Mouse (Mus musculus) forebrain, embryonic 14.5 days (tissue): ENCODE measurements around the gene Mgrn1. TPM values are rescaled to one million over a fixed set of nuclear protein-coding genes. Genes with fewer than 3 reads are reported as not detected.
A peak's percentile ranks its signal among the peaks of the same experiment; 100 is the strongest.

ENCODE experiments used
- ATAC-seq: fragments of 200-750 bp; cut with Nextera tagmentation; 2 replicates; pipeline ENCODE4 v1.8.0; 2017; ENCODE audit warnings: mild to moderate bottlenecking, moderate library complexity
- DNase-seq: peaks from one replicate; pipeline ENCODE4 v3.0.0-alpha.2; 2015; ENCODE audit warnings: low spot score
- H3K27ac ChIP-seq: fragments of 300-500 bp; sonication (generic); 2 replicates; pipeline ENCODE4 v1.5.1; 2014; ENCODE audit warnings: low read depth, mild to moderate bottlenecking, control low read depth, low read length, moderate library complexity
- H3K27me3 ChIP-seq: fragments of 300-500 bp; sonication (generic); replicated peaks from 2 replicates; pipeline ENCODE4 v1.6.1; 2014; ENCODE audit warnings: low read length, control low read depth, mixed read lengths; ENCODE audit not compliant: control insufficient read depth, insufficient read depth
- H3K36me3 ChIP-seq: fragments of 300-500 bp; sonication (generic); 2 replicates; pipeline ENCODE4 v1.6.1; 2014; ENCODE audit warnings: low read length, control low read depth; ENCODE audit not compliant: control insufficient read depth, insufficient read depth
- H3K4me1 ChIP-seq: fragments of 300-500 bp; sonication (generic); 2 replicates; pipeline ENCODE4 v1.6.1; 2014; ENCODE audit warnings: antibody characterized with exemption, low read length, control low read depth; ENCODE audit not compliant: control insufficient read depth, insufficient read depth
- H3K4me2 ChIP-seq: fragments of 300-500 bp; sonication (generic); 2 replicates; pipeline ENCODE4 v1.6.1; 2014; ENCODE audit warnings: mild to moderate bottlenecking, control low read depth, low read length
- H3K4me3 ChIP-seq: fragments of 300-500 bp; sonication (generic); 2 replicates; pipeline ENCODE4 v1.5.1; 2014; ENCODE audit warnings: low read depth, low read length, control low read depth
- H3K9ac ChIP-seq: fragments of 300-500 bp; sonication (generic); 2 replicates; pipeline ENCODE4 v1.6.1; 2014; ENCODE audit warnings: mild to moderate bottlenecking, low read length, control low read depth, moderate library complexity
- H3K9me3 ChIP-seq: fragments of 300-500 bp; sonication (generic); replicated peaks from 2 replicates; pipeline ENCODE4 v1.6.1; 2016; ENCODE audit warnings: low read length, control low read depth, mixed read lengths; ENCODE audit not compliant: control insufficient read depth
- WGBS: fragments of 180-500 bp; shearing (Covaris S2); extraction: QIAGEN DNeasy Blood & Tissue Kit; methylation state at CpG from one replicate; pipeline ENCODE4 v1.1.7; 2014; 5-methylcytosine and 5-hydroxymethylcytosine counted together
- polyA plus RNA-seq: library from polyadenylated mRNA; unstranded; fragments of >200 nt; fragmentation: Nextera tagmentation; extraction: Ambion mirVana; gene quantifications from 2 replicates; pipeline ENCODE4 v1.2.1, GENCODE M21; 2014

Mgrn1 gene
- polyA plus RNA-seq, 1 experiment from 2014 or later = 85.3 TPM

GRCm38 (mm10) chr16:4909745-4910144, 23.7 kb downstream of the Mgrn1 start:
- Histone ChIP-seq H3K9me3 (no peaks in the 10 kb centered on the region), H3K9ac (no peak overlapping the region), H3K4me2 (no peak overlapping the region), H3K4me1 (no peaks in the 10 kb centered on the region), H3K27me3 (no peaks in the 10 kb centered on the region), H3K36me3 (peaks cover 32% of the 10 kb centered on the region), H3K4me3 (no peak overlapping the region), H3K27ac (no peak overlapping the region)
- no peak for DNase-seq
- no peak for ATAC-seq
- WGBS = 98% methylated on average over 2 of the region's 2 CpGs

- H3K4me3 ChIP-seq = no peak overlapping the region
- no peak overlapping the region for H3K9ac ChIP-seq
- DNase-seq (no peak), ATAC-seq (no peak)
- no peaks in the 10 kb centered on the region for H3K4me1 ChIP-seq
- no peaks in the 10 kb centered on the region for H3K27me3 ChIP-seq
- H3K9me3 ChIP-seq = no peaks in the 10 kb centered on the region
- H3K36me3 ChIP-seq = peaks cover 40% of the 10 kb centered on the region
- 95% methylated on average over 8 of the region's 8 CpGs for WGBS
- no peak overlapping the region for H3K27ac ChIP-seq
- H3K4me2 ChIP-seq = no peak overlapping the region
These were observed 24.7 kb downstream of the Mgrn1 start for GRCm38 (mm10) chr16:4910758-4911157.

DNA sequence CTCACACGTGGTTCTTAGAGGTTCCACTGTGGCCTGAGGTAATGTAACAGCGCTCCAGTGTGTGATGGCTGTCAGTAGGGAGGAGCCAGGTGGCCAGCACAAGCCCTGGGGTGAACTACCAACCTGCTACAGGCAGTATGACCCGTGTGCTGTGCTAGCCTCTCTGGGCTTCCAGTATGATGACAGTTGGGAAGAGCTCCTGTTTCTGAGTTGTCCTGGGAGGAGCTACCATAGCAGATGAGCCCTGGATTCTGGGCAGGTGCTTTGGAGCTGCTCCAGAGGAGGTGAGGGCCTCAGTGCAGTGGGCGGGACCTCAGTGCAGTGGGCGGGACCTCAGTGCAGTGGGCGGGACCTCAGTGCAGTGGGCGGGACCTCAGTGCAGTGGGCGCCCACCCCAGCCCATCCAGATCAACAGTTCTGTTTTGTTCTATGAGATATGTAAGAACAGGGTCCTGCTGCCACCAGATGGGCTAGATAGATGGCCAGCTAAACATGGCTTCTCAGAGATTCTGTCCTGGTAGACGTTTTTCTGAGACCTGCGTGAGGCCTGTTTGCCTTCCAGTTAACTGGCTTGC, 26.1 kb downstream of the Mgrn1 start:
- H3K4me2 ChIP-seq = no peak overlapping the region
- DNase-seq (no peak), ATAC-seq (no peak)
- H3K4me1 ChIP-seq = no peaks in the 10 kb centered on the region
- H3K9ac ChIP-seq = no peak overlapping the region
- H3K27ac ChIP-seq = no peak overlapping the region
- H3K4me3 ChIP-seq = no peak overlapping the region
- no peaks in the 10 kb centered on the region for H3K9me3 ChIP-seq
- H3K36me3 ChIP-seq = peaks cover 53% of the 10 kb centered on the region
- 79% methylated on average over 10 of the region's 10 CpGs for WGBS
- no peaks in the 10 kb centered on the region for H3K27me3 ChIP-seq

- peaks cover 53% of the 10 kb centered on the region for H3K36me3 ChIP-seq
- ATAC-seq = peak; percentile 57
- no peak overlapping the region for H3K9ac ChIP-seq
These were observed 27.1 kb downstream of the Mgrn1 start for GRCm38 (mm10) chr16:4912907-4913782.

GRCm38 (mm10) chr16:4913783-4914735, 28.0 kb downstream of the Mgrn1 start:
- ATAC-seq (peak; percentile 65), DNase-seq (peak; percentile 79)
- Histone ChIP-seq H3K4me2 (no peak overlapping the region), H3K27me3 (no peaks in the 10 kb centered on the region), H3K9ac (no peak overlapping the region), H3K27ac (no peak overlapping the region), H3K36me3 (peaks cover 55% of the 10 kb centered on the region), H3K4me1 (no peaks in the 10 kb centered on the region), H3K9me3 (no peaks in the 10 kb centered on the region), H3K4me3 (no peak overlapping the region)
- 32% methylated on average over 12 of the region's 12 CpGs for WGBS

More at GRCm38 (mm10) chr16:4912907-4913782, 27.1 kb downstream of the Mgrn1 start:
- no peak for DNase-seq
- Histone ChIP-seq H3K9me3 (no peaks in the 10 kb centered on the region), H3K4me1 (no peaks in the 10 kb centered on the region), H3K4me2 (no peak overlapping the region), H3K4me3 (no peak overlapping the region), H3K27me3 (no peaks in the 10 kb centered on the region), H3K27ac (no peak overlapping the region)
- 78% methylated on average over 11 of the region's 11 CpGs for WGBS

DNA sequence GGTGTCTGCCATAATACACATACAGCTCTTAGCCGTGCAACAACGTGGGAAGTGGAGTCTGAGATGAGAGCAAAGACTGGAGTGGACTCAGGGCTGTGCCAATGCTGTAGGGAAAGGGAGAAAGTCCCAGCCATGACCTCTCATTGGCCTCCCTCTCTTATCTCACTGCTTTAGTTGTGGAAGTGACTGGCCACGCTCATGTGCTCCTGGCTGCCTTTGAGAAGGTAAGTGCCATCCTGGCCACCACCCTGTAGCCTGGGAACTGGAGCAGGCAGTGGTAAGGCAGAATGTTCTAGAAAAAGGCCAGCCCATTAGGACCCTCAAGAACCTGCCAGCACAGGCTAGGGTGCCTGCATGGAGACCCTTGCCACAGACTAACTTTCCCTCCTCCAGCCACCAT, 29.9 kb downstream of the Mgrn1 start:
- no peak overlapping the region for H3K9ac ChIP-seq
- DNase-seq (no peak), ATAC-seq (no peak)
- no peaks in the 10 kb centered on the region for H3K4me1 ChIP-seq
- H3K4me3 ChIP-seq = no peak overlapping the region
- no peak overlapping the region for H3K4me2 ChIP-seq
- peaks cover 61% of the 10 kb centered on the region for H3K36me3 ChIP-seq
- 91% methylated on average over 3 of the region's 3 CpGs for WGBS
- no peaks in the 10 kb centered on the region for H3K9me3 ChIP-seq
- H3K27ac ChIP-seq = no peak overlapping the region
- no peaks in the 10 kb centered on the region for H3K27me3 ChIP-seq

DNA sequence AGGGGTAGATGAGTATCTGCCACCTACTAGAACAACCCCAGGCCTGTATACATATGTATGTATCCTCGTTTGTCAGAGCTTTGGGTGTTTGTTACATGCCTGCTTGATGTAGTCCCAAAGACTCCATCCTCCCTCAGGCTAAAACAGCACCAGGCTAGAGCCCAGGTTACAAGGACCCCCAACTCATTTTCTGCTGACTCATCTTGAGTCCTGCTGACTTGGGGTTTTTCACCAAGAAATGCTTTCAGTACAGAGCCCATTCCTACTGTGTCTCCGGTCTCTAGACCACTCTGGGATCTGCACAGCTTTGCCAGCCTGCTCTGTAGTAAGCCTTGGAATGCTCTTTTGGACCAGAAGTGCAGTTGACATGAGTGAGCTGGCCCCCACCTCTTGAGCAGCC, 30.6 kb downstream of the Mgrn1 start:
- Histone ChIP-seq H3K27me3 (no peaks in the 10 kb centered on the region), H3K4me3 (no peak overlapping the region), H3K9ac (no peak overlapping the region), H3K4me1 (no peaks in the 10 kb centered on the region), H3K27ac (no peak overlapping the region), H3K9me3 (no peaks in the 10 kb centered on the region), H3K36me3 (peaks cover 57% of the 10 kb centered on the region), H3K4me2 (no peak overlapping the region)
- ATAC-seq = no peak
- WGBS = 84% methylated on average over 2 of the region's 2 CpGs
- DNase-seq = no peak

DNA sequence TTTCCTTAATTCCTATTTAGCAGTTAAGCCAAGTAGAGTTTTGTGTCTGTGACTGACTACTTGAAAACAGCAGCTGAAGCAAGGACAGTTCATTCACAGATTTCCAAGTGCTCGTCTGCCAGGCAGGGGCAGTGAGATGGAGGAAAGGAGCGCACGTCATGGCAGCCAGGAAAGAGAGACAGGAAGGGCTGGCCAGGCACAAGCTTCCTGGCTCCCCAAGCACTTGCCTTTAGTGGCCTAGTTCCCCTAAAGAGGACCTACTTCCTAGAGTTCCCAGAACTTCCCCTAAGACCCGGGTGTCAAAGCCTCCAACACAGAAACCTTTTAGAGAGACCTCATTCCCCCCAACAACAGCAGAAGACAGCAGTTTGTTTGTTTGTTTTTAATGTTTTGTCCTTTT, 34.5 kb downstream of the Mgrn1 start:
- Histone ChIP-seq H3K9ac (no peak overlapping the region), H3K4me1 (no peaks in the 10 kb centered on the region), H3K4me3 (no peak overlapping the region), H3K4me2 (no peak overlapping the region), H3K27ac (no peak overlapping the region), H3K27me3 (no peaks in the 10 kb centered on the region), H3K9me3 (no peaks in the 10 kb centered on the region), H3K36me3 (peaks cover 73% of the 10 kb centered on the region)
- ATAC-seq (no peak), DNase-seq (no peak)
- WGBS = 88% methylated on average over 4 of the region's 4 CpGs
